Mouse (Mus musculus): ENCODE data around the gene Hnrnpu. TPM values are rescaled to one million over a fixed set of nuclear protein-coding genes. Genes with fewer than 3 reads are reported as not detected.

The Hnrnpu gene
- total and polyA plus RNA-seq, 3 experiments, result 27.4 to 336 (median 319) TPM

DNA sequence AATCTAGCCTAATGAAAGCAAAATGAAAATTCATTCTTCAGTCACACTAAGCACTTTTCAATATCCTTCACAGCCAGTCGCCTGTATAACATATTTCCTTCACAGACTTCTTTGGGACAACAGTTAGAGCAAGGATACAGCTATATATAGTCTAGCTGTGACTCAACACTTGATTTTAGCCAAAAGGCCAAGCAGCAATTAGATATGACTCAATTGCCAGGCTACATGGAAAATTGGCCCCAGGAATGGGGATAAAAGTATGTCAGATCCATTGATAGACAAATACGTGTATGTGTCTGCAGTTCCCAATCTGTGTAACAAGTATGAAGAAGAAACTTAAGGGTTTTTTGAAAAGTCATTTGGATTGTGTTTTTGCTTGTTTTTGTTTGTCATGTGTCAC lies 2.6 kb upstream of the Hnrnpu start:
- DNase-seq, result no peak

DNA sequence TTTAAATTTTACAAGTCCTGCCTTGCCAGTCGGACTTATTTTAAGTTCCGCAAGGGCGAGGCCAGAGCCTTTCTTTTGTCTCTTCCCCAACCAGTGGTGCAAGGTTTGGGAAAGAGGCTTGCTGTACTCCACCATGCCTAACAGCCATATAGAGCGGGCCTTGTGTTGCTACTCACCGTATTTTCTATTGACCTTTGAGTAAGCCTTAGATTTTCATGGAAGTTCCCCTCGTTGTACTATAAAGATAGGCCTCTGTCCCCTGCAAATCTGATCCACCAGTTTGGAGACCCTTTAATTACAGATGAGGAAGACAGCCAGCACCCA lies 683 bp upstream of the Hnrnpu start:
- DNase-seq, result peak; percentile 52

DNA sequence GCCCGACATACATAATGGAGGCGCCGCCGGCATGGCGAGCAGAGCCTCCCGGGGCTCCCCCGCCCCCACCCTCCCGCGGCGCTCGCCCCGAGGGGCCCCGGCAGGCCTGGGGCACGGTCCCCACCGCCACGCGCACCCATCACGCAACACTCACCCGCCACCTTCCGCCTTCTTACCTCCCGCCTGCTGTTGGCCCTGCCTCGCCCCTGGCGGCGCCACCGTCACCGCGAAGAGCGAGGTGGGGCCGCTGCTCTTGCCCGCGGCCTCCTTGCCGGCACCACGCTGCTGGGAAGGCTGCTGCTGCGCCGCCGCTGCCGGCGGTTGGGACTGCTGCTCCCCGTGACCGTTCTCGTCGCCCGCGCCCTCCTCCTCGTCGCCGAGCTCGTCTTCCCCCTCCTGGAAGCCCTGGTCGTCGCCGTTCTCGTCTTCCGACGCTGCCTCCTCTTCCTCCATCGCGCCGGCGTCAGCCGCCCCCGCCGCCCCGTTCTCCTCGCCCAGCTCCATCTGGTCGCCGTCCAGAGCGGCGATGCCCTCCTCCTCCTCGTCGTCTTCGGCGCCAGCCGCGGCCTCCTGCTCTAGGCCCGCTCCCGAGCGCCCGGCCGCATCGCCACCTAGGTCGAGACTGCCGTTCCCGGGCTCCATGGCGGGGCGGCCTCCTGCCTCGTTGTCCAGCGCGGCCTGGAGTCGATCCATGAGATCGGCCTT lies 668 bp downstream of the Hnrnpu start:
- no peak for DNase-seq

DNA sequence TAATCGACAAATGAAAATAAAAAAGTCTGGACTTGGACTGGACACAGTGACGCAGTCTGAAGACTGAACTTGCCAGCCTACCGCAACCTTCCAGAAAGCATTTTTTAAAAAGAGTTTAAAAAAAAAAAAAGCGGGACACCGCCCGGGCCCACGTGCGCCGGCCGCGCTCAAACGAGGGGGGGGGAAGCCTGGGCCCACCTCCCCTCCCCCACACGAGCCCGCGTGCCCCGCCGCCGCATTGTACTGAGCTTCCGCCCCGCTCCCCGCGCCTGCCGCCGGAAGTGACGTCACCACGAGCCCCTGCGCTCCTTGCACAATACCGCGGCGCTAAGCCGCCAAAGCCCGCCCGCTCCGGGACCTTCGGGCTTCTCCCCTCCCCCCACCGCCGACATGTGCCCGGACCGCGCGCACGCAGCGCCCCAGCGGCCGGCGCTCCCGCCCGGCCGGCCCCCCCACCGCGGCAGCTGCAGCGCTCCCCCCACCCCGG lies 1.3 kb downstream of the Hnrnpu start:
- peak; percentile 97 for DNase-seq

DNA sequence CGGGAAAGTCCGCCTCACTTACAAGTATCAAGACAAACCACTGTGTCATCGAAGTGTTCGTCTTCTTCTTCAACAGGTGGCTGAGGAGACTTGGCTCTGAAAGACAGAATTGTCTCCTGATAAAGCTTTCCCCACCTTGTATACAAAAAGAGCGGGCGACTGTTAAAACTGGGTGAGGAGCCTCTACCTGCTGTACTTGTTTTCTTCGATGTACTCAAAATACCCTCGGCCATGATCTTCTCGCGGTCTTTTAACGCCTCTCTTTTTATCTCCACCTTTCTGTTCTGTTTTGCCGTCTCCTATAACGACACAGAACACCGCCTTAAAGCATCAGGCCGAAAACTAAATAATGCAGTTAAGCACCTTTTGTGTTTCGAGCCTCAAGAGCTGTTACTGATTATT lies 1.7 kb downstream of the Hnrnpu start:
- DNase-seq, result no peak

DNA sequence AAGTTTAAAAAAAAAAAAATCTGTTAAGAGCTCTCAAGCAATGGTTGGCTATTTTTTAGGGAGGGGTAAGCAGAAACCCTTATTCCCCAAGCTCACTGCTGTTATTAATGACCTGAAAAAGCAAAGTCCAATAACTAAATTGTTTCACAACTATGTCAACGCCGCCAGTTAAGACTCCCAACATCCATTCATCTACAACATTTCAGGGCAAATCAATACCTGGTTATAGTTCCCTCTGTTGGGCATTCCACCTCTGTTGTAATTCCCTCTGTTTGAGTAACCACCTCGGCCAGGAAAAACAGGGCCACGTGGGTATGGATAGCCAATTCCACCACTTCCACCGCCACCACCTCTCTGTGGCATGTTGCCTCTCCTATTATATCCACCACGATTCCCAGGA lies 7.7 kb downstream of the Hnrnpu start:
- no peak for DNase-seq

DNA sequence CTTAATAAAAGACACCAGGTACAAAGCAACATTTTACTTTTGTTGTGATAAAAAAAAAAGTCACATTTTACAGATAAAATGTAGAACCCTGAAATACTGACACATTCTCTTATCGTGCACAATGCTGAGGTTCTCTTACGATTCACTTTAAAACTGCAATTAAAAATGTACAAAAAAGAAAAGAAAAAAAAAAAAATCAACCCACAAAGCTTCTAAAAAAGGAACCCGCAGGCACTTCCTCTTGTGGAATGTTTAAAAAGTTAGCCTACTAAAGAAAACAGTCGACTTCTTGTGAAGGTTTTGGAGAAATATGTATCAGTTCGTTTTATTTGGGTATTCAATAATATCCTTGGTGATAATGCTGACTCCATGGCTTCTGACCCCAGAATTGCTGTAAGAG lies 8.6 kb downstream of the Hnrnpu start:
- no peak for DNase-seq

DNA sequence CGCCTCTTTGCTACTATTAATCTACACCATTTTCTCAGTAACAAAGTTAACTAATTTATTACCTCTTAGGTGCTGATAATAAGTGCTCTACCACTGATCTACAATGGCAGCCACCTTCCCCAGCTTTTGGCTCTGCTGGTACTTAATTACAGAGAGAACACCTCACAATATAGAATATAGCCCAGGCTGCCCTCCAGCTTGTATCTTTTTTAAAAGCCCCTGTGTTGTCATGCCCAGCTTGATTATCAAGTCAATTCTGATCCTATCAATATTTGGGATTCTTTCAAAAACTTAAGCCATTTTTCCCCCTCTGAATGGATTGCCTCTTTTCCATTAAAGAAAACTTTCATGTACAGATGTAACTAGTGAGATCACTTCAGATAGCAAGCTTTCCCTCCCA lies 10.6 kb downstream of the Hnrnpu start:
- no peak for DNase-seq

DNA sequence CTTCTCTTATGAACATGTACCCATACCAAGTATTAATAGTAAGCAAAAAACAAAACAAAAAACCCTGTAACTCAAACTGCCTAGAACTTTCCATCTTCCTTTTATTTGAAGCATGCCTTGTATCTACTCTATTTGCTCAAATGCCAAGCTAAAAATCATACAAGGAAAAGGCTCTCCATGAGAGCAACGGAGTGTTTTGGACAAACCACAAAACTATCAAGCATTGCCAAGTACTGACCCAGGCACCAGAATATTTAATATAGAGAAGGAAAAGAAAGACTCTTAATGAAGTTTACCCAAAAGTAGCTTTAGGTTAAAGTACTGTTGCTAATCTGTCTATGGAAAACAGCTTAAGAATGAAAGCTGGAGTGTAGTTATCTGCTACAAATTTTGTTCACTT lies 11.2 kb downstream of the Hnrnpu start:
- no peak for DNase-seq

DNA sequence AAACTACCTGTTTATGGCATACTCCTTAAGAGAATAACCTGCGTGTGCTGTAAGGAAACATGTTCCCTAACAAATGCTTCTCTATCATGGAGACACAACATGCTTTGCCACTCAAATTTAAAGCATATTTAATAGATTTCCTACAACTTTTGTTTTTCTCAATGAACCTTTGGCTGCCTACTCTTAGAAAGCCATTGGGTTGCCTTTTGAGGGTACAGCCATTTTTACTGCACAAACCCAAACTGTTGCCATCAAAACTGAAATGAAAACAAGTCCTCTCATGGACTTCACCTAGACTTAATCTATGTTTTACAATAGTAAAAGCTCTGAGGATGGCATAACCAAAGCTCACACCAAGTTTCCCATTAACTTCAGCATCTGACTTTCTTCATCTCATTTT lies 13.0 kb downstream of the Hnrnpu start:
- DNase-seq, result no peak

DNA sequence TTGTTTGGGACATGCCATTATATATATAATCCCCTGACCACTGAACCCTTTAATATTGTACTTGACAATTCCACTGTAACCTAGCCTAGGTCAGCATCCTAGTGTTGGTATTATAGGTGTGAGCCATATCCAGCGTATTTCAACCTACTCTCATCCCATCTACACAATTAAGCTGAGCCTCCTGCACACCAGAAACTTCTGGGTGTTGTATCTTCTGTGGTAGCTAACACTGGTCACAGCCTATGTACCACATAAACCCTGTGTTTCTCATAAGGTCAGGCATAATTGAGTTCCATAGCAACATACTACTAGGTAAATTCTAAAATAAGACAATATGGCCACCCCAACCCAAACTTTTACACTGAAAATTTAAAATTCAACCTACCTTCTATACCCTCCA lies 14.4 kb downstream of the Hnrnpu start:
- no peak for DNase-seq

DNA sequence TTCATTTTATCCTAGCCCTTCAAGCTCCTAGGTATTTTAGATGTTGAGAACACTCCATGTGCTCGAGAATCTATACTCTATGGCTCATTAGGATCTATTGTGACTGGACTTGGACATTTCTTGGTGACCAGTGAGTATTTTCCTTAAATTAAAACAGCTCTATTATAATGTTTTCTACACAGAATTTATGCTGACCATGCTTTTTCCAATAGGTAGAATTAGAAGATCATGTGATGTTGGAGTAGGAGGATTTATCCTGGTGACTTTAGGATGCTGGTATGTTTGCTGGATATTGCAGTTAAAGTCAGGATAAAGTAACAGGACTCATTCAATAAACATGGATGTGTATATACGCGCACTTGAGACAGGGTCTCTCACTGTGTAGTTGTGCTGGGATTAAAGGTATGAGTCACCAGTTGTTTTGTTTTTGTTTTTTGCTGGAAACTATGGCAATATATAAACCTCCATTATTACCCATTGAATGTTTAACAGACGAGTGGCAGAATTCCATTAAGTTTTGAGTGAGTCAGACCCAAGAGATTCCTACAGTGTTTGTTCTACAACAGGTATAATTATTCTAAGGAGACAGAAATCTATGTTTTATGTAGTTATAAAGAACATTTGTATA lies 15.8 kb downstream of the Hnrnpu start:
- DNase-seq, result no peak

DNA sequence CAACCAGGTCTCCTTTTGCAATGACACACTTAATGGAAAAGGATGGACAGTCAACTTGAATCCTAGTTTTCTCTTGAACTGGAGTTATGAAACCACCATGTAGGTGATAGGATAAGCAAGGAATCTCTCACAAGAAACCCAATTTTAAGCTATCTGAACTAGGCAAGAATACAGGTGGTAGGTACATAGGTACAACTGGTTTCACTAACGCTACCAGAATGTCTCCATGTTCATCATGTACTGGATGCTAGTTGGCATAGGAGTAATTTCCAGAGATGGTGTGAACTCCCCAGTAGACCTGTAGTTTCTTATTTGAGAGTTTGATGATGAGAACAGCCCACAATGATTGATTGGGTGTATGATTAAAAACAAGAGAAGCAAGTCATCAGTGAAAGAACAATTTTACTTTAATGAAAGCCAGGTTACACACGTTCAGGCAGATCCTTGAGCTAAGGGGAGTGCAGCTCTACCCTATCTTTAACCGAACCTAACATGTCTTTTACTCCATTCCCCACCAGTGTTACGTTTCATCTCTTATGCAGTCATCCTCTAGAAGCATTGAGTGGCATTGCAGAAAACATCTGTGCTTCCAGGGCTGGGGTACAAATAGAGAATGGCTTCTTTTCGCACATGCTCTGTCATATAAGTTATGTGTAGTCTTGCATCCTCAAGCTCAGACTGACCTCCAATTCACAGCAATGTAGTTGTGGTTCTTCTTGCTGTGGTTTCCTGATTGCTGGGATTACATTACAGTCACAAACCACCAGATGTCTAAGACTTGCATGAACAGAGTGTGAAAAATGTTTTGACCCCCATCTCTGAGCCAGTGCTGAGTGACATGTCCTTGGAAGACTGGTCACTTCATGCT lies 16.6 kb downstream of the Hnrnpu start:
- DNase-seq, result peak; percentile 42

DNA sequence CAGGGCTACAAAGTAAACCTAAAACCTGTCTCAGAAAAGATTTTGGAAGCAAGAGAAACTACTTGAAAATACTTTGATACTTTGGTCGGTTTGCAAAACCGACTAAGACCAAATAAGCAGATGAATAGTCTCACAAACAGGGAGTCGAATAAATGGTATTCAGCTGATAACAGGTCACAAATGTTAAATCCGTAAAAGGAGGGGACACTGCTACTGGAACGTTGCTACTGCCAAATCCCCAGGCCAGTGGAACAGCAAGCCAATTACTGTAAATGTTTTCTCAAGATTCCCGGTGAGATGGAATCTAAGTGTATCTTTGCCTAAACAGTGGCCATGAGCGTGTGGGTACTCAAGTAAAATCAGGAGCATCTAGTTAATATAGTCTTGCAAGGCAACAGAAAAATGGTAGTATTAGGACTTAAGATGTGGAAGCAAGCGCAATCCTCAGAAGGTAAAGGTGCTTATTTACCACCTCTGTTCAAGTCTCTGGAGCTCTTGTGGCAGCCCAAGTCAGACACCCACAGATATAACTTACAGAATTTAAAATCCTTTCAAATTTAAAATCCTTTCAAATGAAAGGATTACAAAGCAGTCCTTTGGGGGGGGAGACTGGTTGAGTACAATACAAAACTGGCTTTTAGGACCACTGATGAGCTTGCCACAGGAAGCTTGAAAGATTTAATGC lies 17.4 kb downstream of the Hnrnpu start:
- no peak for DNase-seq

DNA sequence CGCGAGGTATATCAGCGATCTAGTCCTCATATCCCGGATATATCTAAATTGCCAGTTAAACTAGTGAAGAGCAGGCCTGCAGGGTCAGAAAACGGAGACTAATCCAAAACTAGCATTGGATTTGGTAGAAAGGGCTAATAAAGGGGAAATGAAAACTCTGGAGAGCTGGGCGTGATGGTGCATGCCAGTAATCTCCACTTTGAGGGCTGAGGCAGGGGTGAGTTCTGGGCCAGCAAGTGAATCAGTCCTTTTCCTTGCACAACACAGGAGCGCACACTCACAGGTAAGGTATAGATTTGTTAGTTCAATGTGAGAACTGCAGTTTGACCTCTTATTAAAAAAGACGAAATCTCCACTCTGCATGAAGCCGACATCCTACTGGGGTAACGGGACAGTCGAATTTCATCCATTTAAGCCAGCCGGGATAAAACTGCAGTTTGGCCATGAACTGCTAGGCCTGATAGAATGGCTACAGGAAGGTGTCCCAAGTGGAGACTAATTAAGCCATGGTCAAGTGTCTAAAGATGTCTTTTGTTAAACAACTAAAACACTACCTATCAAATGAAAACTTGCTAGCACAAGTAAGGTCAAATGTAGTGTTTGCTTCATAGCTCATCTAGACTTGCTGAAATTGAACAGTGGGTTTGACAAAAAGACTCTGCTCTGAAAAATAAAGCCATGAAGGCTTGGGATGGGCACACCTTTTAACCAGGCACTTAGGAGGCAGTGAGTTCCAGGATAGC lies 18.1 kb downstream of the Hnrnpu start:
- no peak for DNase-seq

DNA sequence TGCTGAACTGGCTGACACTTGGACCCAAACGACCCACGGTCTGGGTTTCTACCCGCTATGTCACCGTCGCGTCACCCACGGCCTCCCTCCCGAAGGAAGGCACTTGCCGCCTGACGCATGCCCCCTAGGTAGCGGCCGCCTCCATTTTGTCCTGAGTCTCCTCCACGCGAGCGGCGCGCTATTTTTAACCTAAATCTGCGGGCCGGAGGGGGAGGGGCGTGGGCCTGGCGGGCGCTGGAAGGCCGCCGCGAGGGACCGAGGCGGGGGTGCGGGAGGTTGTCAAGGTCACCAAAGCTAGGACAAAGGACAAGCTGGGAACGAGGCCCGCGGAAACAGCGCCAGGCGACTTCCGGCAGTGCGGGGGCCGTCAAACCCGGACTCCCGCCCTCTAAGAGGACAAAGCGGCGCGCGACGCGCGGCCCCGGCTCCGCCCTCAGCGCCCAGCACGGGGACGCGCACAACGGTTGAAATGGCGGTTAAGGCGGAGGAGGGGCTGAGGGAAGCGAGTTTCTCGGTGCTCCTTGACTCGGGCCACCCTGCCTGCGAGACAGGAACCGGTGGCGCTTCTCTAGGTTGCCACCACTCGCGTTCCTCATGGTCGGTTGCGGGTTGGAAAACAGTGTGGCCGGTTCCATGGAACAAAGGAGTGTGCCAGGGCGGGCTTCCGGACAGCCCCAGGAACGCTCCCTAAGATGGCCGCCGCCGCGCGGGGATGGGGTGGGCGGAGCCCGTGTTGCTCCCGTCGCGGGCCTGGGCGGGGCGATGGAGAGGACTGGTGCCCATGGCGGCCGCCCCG lies 19.0 kb downstream of the Hnrnpu start, which contains the start of gene Cox20:
Gene Cox20 (plus strand): TSS at position 742 of the 796 bp plus-strand sequence.
- DNase-seq, result peak; percentile 98

DNA sequence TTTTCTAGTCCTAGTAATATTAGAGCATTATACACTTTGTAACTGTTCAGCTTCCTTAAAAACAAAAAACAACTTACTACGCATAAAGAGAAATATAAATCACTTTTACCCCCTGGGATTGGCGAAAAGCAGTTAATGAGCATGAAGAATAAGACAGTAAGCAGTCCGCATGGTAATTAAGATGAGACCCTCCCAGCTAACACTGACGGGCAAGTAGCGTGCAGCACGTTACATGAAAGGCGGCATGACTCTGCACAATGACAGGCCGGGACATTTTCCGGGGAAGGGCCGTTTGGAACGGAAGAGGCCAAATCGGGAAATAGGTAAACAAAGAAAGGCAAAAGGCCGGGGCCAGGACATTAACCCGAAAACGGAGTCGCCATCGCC lies 19.6 kb downstream of the Hnrnpu start:
- no peak for DNase-seq

DNA sequence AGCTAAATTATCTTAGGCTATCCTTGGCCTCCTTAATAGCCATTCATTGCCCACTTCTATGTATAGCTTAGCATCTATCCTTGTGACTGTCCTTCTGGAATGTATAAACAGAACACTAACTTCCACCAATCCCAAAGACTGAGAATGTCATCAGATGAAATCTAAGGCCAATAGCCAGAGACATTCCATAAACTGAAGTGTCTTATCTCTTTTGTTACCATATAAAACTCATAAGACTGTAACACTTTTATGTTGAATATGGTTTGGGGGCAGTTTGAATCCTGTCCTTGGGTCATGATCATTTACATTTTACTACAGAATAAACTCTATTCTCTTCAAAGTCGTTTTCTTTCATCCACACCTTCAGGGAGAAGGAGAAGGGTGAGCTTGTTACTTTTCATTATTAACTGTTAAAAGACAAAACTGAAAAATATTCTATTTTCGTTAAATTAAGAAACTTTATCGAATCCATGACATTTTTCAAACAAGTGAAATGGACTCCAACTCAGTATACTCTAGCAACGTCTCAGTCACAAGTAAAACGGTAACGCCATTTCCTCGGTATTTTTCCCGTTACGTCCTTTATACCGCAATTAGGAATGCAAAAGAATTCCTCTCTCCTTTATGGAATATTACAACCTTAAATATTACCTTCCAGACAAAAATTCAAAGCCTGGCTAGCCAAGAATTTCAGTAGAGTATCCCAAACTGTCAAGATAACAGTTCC lies 20.2 kb downstream of the Hnrnpu start:
- no peak for DNase-seq

DNA sequence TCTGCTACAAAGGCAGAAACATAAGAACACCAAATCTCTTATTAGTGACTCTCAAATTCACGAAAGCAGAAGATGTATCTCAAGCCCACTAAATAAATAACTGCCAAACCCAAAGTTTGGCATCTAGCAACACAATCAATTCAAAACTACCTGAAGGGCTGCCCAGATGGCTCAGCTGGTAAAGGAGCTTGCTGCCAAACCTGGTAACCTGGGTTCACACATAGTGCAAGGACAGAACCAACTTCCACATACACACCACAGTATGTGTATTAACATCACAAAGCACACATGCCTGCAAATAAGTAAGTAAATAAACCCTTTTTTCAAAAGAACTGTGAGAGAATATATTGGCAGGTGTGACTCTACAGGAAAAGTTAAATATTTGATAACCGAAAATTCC lies 23.4 kb downstream of the Hnrnpu start:
- no peak for DNase-seq

DNA sequence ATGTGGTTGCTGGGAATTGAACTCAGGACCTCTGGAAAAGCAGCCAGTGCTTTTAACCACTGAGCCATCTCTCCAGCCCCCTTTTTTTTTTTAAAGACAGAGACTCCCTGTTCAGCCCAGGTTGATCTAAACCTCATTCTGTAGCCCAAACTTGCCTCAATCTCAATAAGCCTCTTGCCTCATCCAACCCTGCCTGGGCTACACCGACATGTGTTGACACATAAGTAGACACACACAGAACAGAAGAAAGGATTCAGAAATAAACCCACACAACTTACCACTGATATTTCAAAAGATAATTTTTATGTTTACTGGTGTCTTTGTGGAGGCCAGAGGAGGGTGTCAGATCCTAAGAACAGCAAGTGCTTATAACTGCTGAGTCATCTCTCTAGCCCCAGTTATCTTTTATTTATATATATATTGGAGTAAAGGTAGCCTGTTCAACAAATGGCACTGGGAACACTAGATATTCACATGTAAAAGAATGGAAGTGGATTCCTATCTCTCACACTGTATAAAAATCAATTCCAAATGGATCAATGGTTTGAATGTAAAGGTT lies 24.5 kb downstream of the Hnrnpu start:
- DNase-seq, result no peak

All from adrenal gland, adult 2 months (tissue).